Mouse (Mus musculus) embryonic facial prominence, embryonic 13.5 days (tissue): ENCODE data around the gene Zfp300. TPM values are rescaled to one million over a fixed set of nuclear protein-coding genes. Genes with fewer than 3 reads are reported as not detected.
A peak's percentile ranks its signal among the peaks of the same experiment; 100 is the strongest.

ENCODE experiments used
- ATAC-seq: fragments of 200-750 bp; cut with Nextera tagmentation; 2 replicates; pipeline ENCODE4 v1.8.0; 2017; ENCODE audit warnings: low read depth; ENCODE audit not compliant: insufficient number of reproducible peaks, insufficient read depth, low FRiP score, low TSS enrichment
- H3K27ac ChIP-seq: fragments of 300-500 bp; sonication (generic); 2 replicates; pipeline ENCODE4 v1.5.1; 2015; ENCODE audit warnings: moderate library complexity, mild to moderate bottlenecking, inconsistent platforms
- H3K27me3 ChIP-seq: fragments of 300-500 bp; sonication (generic); 2 replicates; pipeline ENCODE4 v1.6.1; 2015; ENCODE audit warnings: mild to moderate bottlenecking, inconsistent platforms
- H3K36me3 ChIP-seq: fragments of 300-500 bp; sonication (generic); 2 replicates; pipeline ENCODE4 v1.6.1; 2015; ENCODE audit warnings: mild to moderate bottlenecking, inconsistent platforms
- H3K4me1 ChIP-seq: fragments of 300-500 bp; sonication (generic); 2 replicates; pipeline ENCODE4 v1.6.1; 2015; ENCODE audit warnings: inconsistent platforms
- H3K4me2 ChIP-seq: fragments of 300-500 bp; sonication (generic); 2 replicates; pipeline ENCODE4 v1.6.1; 2015; ENCODE audit warnings: moderate library complexity, mild to moderate bottlenecking, inconsistent platforms
- H3K4me3 ChIP-seq: fragments of 300-500 bp; sonication (generic); 2 replicates; pipeline ENCODE4 v1.5.1; 2015; ENCODE audit warnings: mild to moderate bottlenecking, inconsistent platforms
- H3K9ac ChIP-seq: fragments of 300-500 bp; sonication (generic); 2 replicates; pipeline ENCODE4 v1.6.1; 2015; ENCODE audit warnings: mild to moderate bottlenecking, inconsistent platforms
- H3K9me3 ChIP-seq: fragments of 300-500 bp; sonication (generic); 2 replicates; pipeline ENCODE4 v1.6.1; 2016; ENCODE audit warnings: inconsistent platforms
- WGBS: fragments of 180-500 bp; shearing (Covaris S2); methylation state at CpG from one replicate; pipeline ENCODE4 v1.1.7; 2015; ENCODE audit warnings: mixed read lengths; 5-methylcytosine and 5-hydroxymethylcytosine counted together
- polyA plus RNA-seq: library from polyadenylated mRNA; unstranded; fragments of >200 nt; fragmentation: Nextera tagmentation; extraction: Ambion mirVana; gene quantifications from 2 replicates; pipeline ENCODE4 v1.2.1, GENCODE M21; 2015

The Zfp300 gene
- polyA plus RNA-seq, result 2.4 and 2.9 TPM in 2 replicates

- H3K36me3 ChIP-seq, result no peaks in the 10 kb centered on the region
- peak within 1 kb of the TSS; percentile 64 for H3K9ac ChIP-seq
- H3K27me3 ChIP-seq, result no peaks in the 10 kb centered on the region
- peak within 1 kb of the TSS; percentile 86 for H3K27ac ChIP-seq
- H3K4me2 ChIP-seq, result peak within 1 kb of the TSS; percentile 55
- H3K4me3 ChIP-seq, result peak within 1 kb of the TSS; percentile 44
- ATAC-seq, result peak; percentile 75; the same call in 1 of the 2 replicates
- 23% methylated on average over 27 of the region's 27 CpGs for WGBS
- no peaks in the 10 kb centered on the region for H3K4me1 ChIP-seq
- no peaks in the 10 kb centered on the region for H3K9me3 ChIP-seq
Measured at GRCm38 (mm10) chrX:21088983-21089866, at the start of gene Zfp300. Zfp300 (minus strand) TSS chrX:21089527.

GRCm38 (mm10) chrX:21115520-21115919, 26.2 kb upstream of the Zfp300 start, which contains the start of gene Ssxa1:
Ssxa1 (plus strand) TSS chrX:21115820.
- Histone ChIP-seq H3K27ac (no peak within 1 kb of the TSS), H3K36me3 (no peaks in the 10 kb centered on the region), H3K9me3 (no peaks in the 10 kb centered on the region), H3K9ac (no peak within 1 kb of the TSS), H3K4me1 (no peaks in the 10 kb centered on the region), H3K27me3 (no peaks in the 10 kb centered on the region), H3K4me2 (no peak within 1 kb of the TSS), H3K4me3 (no peak within 1 kb of the TSS)
- 79% methylated on average over 4 of the region's 4 CpGs for WGBS
- no peak for ATAC-seq

GRCm38 (mm10) chrX:21089867-21090239, 526 bp upstream of the Zfp300 start:
- Histone ChIP-seq H3K9ac (no peak overlapping the region), H3K27me3 (no peaks in the 10 kb centered on the region), H3K4me1 (no peaks in the 10 kb centered on the region), H3K27ac (peak overlapping the region; percentile 86; the same call in 1 of the 2 replicates), H3K4me3 (peak overlapping the region; percentile 44), H3K9me3 (no peaks in the 10 kb centered on the region), H3K36me3 (no peaks in the 10 kb centered on the region), H3K4me2 (peak overlapping the region; percentile 55)
- ATAC-seq, result no peak
- 44% methylated on average over 7 of the region's 7 CpGs for WGBS

- ATAC-seq, result no peak
- Histone ChIP-seq H3K27me3 (no peaks in the 10 kb centered on the region), H3K4me1 (no peaks in the 10 kb centered on the region), H3K9ac (peak overlapping the region; percentile 64), H3K9me3 (no peaks in the 10 kb centered on the region), H3K36me3 (peaks cover 5% of the 10 kb centered on the region; the same call in 1 of the 2 replicates), H3K4me3 (peak overlapping the region; percentile 44), H3K27ac (peak overlapping the region; percentile 86; the same call in 1 of the 2 replicates), H3K4me2 (peak overlapping the region; percentile 55)
- 34% methylated on average over 6 of the region's 6 CpGs for WGBS
Measured at GRCm38 (mm10) chrX:21088645-21088982, 713 bp downstream of the Zfp300 start.

GRCm38 (mm10) chrX:21068106-21068505, 21.2 kb downstream of the Zfp300 start, which contains the start of gene Spaca5:
Spaca5 (plus strand) TSS chrX:21068406.
- no peaks in the 10 kb centered on the region for H3K9me3 ChIP-seq
- H3K9ac ChIP-seq, result no peak within 1 kb of the TSS
- no peak within 1 kb of the TSS for H3K27ac ChIP-seq
- no peaks in the 10 kb centered on the region for H3K27me3 ChIP-seq
- no peak within 1 kb of the TSS for H3K4me2 ChIP-seq
- no peaks in the 10 kb centered on the region for H3K4me1 ChIP-seq
- no peak for ATAC-seq
- no peak within 1 kb of the TSS for H3K4me3 ChIP-seq
- no peaks in the 10 kb centered on the region for H3K36me3 ChIP-seq

GRCm38 (mm10) chrX:21062544-21062890, 26.8 kb downstream of the Zfp300 start:
- 65% methylated on average over 3 of the region's 3 CpGs for WGBS
- Histone ChIP-seq H3K27me3 (no peaks in the 10 kb centered on the region), H3K4me3 (peak overlapping the region; percentile 53; the same call in 1 of the 2 replicates), H3K36me3 (no peaks in the 10 kb centered on the region), H3K4me2 (peak overlapping the region; percentile 56), H3K9ac (no peak overlapping the region), H3K4me1 (no peaks in the 10 kb centered on the region), H3K27ac (no peak overlapping the region), H3K9me3 (no peaks in the 10 kb centered on the region)
- no peak for ATAC-seq

- H3K9me3 ChIP-seq, result no peaks in the 10 kb centered on the region
- ATAC-seq, result peak; percentile 80
- H3K4me2 ChIP-seq, result peak within 1 kb of the TSS; percentile 56
- no peak within 1 kb of the TSS for H3K27ac ChIP-seq
- H3K27me3 ChIP-seq, result no peaks in the 10 kb centered on the region
- H3K4me3 ChIP-seq, result peak within 1 kb of the TSS; percentile 53
- H3K9ac ChIP-seq, result peak within 1 kb of the TSS; percentile 66
- WGBS, result 22% methylated on average over 25 of the region's 25 CpGs
- H3K4me1 ChIP-seq, result no peaks in the 10 kb centered on the region
- H3K36me3 ChIP-seq, result no peaks in the 10 kb centered on the region
Measured at GRCm38 (mm10) chrX:21061866-21062543, 27.3 kb downstream of the Zfp300 start, which contains the start of gene Zfp182. Zfp182 (minus strand) TSS chrX:21062316.

GRCm38 (mm10) chrX:21061460-21061859, 27.9 kb downstream of the Zfp300 start:
- H3K4me2 ChIP-seq, result peak overlapping the region; percentile 56
- H3K9ac ChIP-seq, result peak overlapping the region; percentile 66
- ATAC-seq, result no peak
- H3K4me1 ChIP-seq, result no peaks in the 10 kb centered on the region
- 22% methylated on average over 9 of the region's 9 CpGs for WGBS
- H3K4me3 ChIP-seq, result peak overlapping the region; percentile 53
- H3K9me3 ChIP-seq, result no peaks in the 10 kb centered on the region
- H3K27me3 ChIP-seq, result no peaks in the 10 kb centered on the region
- no peak overlapping the region for H3K27ac ChIP-seq
- H3K36me3 ChIP-seq, result no peaks in the 10 kb centered on the region

Other genes with a start within 250 kb of the Zfp300 start
- 15.2 and 26.1 TPM in 2 replicates for gene Timp1, start 219.4 kb downstream of the Zfp300 start, polyA plus RNA-seq
- 0.36 and 0.87 TPM in 2 replicates for gene Syn1, start 168.5 kb downstream of the Zfp300 start, polyA plus RNA-seq
- gene Cfp, start 158.0 kb downstream of the Zfp300 start, polyA plus RNA-seq, result 7.2 and 7.5 TPM in 2 replicates
- 18.1 and 19.3 TPM in 2 replicates for gene Elk1, start 138.9 kb downstream of the Zfp300 start, polyA plus RNA-seq
- gene Uxt, start 127.5 kb downstream of the Zfp300 start, polyA plus RNA-seq, result 49.5 and 58.9 TPM in 2 replicates
- 8.3 and 8.7 TPM in 2 replicates for gene Zfp182, start 27.2 kb downstream of the Zfp300 start, polyA plus RNA-seq
- gene Spaca5, start 21.1 kb downstream of the Zfp300 start, polyA plus RNA-seq, result not detected in 2 replicates
- gene Ssxa1, start 26.3 kb upstream of the Zfp300 start, polyA plus RNA-seq, result not detected in 2 replicates
- gene Gm21876, start 86.1 kb upstream of the Zfp300 start, polyA plus RNA-seq, result not detected in 2 replicates